In the genomic region with DNA sequence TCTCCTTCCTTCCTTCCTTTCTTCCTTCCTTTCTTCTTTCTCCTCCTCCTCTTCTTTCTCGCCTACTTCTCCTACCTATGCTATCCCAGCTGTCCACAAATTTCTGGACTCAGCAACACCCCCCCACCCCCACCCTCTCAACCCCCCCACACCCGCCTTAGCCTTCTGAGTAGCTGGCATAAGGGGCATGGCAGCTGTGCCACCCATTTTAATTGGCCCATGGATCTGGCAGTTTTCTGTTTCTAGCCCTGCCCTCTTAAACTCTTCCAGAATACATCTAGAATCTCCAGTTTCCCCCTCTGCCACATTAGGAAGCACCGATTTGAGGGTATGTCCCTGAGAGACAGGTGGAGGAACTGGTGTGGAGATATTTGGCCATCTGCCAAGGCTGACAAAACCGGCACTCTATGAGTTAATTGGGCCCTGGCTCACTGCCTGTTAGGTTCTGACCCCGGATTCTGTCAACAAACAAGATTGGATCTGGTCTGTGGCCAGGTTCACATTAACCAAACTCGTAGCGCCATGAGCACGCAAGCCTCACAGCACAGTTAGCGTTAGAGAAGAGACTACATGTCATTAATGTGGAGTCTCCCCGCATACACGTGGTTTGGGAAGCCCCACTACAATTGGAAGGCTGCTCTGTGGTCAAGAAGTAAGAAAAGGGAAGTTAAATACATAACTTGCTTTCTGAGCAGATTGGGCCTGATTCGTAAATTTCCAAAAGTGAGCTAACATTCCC, we compare ENCODE assay signal across 7 mouse cellular contexts. TPM values are rescaled to one million over a fixed set of nuclear protein-coding genes. Genes with fewer than 3 reads are reported as not detected.
A peak's percentile ranks its signal among the peaks of the same experiment; 100 is the strongest.
DNase-seq lines count a peak whose midpoint lies in the region; ATAC-seq and TF ChIP-seq lines count a peak whose summit lies in the region.

No protein-coding gene starts in this region.

- no peak for TF ChIP-seq CTCF in MEL (IDR thresholded peaks at IDR 0.05 in 2 of 3, conservative IDR thresholded peaks at IDR 0.05 in 1 of 3; ENCODE audit: control insufficient read depth in 1 of 3, insufficient read depth in 1 of 3, low read depth in 2 of 3, low read length in 3 of 3, poor library complexity in 1 of 3, severe bottlenecking in 1 of 3)

- peak; percentile 100 for ATAC-seq in granulocyte monocyte progenitor cell, adult 5-6 weeks (replicated peaks; ENCODE audit: poor library complexity, severe bottlenecking)

- H3K36me3 ChIP-seq in MEL (ENCODE audit: control insufficient read depth in 1 of 2, insufficient read depth in 2 of 2, low read length in 2 of 2): no peaks in the 10 kb centered on the region; a peak in 2 of 4 replicates
- no peaks in the 10 kb centered on the region for H3K36me3 ChIP-seq in splenic B cell, adult 2 months (ENCODE audit: control insufficient read depth, insufficient read depth, low read length, poor library complexity, severe bottlenecking)

- no peak for TF ChIP-seq POLR2A in MEL (IDR thresholded peaks at IDR 0.05; ENCODE audit: control insufficient read depth in 1 of 2, insufficient read depth in 1 of 2, low read depth in 1 of 2, low read length in 2 of 2, poor library complexity in 1 of 2)

- H3K79me2 ChIP-seq in MEL (ENCODE audit: control insufficient read depth, insufficient read depth, low read length, poor library complexity): no peaks in the 10 kb centered on the region

- no peak for TF ChIP-seq EP300 in MEL (IDR thresholded peaks at IDR 0.05; ENCODE audit: low read depth in 1 of 2, low read length in 2 of 2)

- H3K9me3 ChIP-seq in MEL (replicated peaks; ENCODE audit: insufficient read depth, low read length): no peaks in the 10 kb centered on the region

- peak overlapping the region; percentile 5; the same call in 1 of the 2 replicates for H3K9ac ChIP-seq in MEL (ENCODE audit: control insufficient read depth, low read depth, low read length, poor library complexity, severe bottlenecking)

- DNase-seq in 416B (ENCODE audit: low read depth) (peak; percentile 84), MEL (ENCODE audit: low read depth, low spot score) (peak; percentile 83)
- peak; percentile 81 for DNase-seq in kidney, adult 9 months
- DNase-seq in lung, postnatal 25 days (ENCODE audit: low spot score): peak; percentile 34
- peak; percentile 77 for DNase-seq in splenic B cell, adult 2 months (ENCODE audit: low read depth, low spot score)
- DNase-seq in right cerebral cortex, postnatal 25 days: no peak

- peak overlapping the region; percentile 2 to 37; a peak in 3 of 4 replicates for H3K4me3 ChIP-seq in MEL (ENCODE audit: control insufficient read depth in 1 of 2, insufficient read depth in 1 of 2, low read depth in 2 of 2, low read length in 2 of 2)

- H3K27me3 ChIP-seq in MEL (ENCODE audit: control insufficient read depth in 1 of 2, insufficient read depth in 2 of 2, low read length in 2 of 2): peaks cover 0 to 2% of the 10 kb centered on the region in 2 experiments; a peak in 2 of 4 replicates
- no peaks in the 10 kb centered on the region for H3K27me3 ChIP-seq in splenic B cell, adult 2 months (ENCODE audit: control insufficient read depth, insufficient read depth, low read length, poor library complexity, severe bottlenecking)

- H3K27ac ChIP-seq in MEL (ENCODE audit: control insufficient read depth, low read depth, low read length): no peak overlapping the region

- peaks cover 0 to 4% of the 10 kb centered on the region in 2 experiments; a peak in 1 of 4 replicates for H3K4me1 ChIP-seq in MEL (ENCODE audit: control insufficient read depth in 1 of 2, insufficient read depth in 2 of 2, low read length in 2 of 2)

- TF ChIP-seq RAD21 in MEL (IDR thresholded peaks at IDR 0.05; ENCODE audit: low read depth, low read length): no peak

TF ChIP-seq in MEL, 35 proteins besides CTCF, POLR2A, EP300 and RAD21:
- TF ChIP-seq USF2 (IDR thresholded peaks at IDR 0.05; ENCODE audit: borderline replicate concordance in 1 of 2, insufficient read depth in 1 of 2, low read depth in 1 of 2, low read length in 2 of 2) (no peak), POLR2AphosphoS5 (IDR thresholded peaks at IDR 0.05; ENCODE audit: borderline replicate concordance, low read depth, low read length) (no peak), TCF12 (IDR thresholded peaks at IDR 0.05; ENCODE audit: low read depth, low read length) (no peak), ETS1 (IDR thresholded peaks at IDR 0.05; ENCODE audit: low read depth, low read length) (no peak; the same call in 1 of the 2 replicates), NRF1 (IDR thresholded peaks at IDR 0.05; ENCODE audit: insufficient read depth, low read depth, low read length, poor library complexity, severe bottlenecking) (no peak), NELFE (IDR thresholded peaks at IDR 0.05; ENCODE audit: low read depth, low read length) (no peak), UBTF (IDR thresholded peaks at IDR 0.05; ENCODE audit: borderline replicate concordance, insufficient read depth, low read depth, low read length) (no peak), MAZ (IDR thresholded peaks at IDR 0.05; ENCODE audit: low read depth, low read length) (no peak), GABPA (IDR thresholded peaks at IDR 0.05; ENCODE audit: low read depth, low read length) (no peak), JUND (IDR thresholded peaks at IDR 0.05; ENCODE audit: low read depth, low read length) (no peak), TAL1 (IDR thresholded peaks at IDR 0.05; ENCODE audit: low read length) (no peak), MAX (IDR thresholded peaks at IDR 0.05; ENCODE audit: low read length) (peak; percentile 89), ZMIZ1 (IDR thresholded peaks at IDR 0.05; ENCODE audit: low read depth, low read length) (no peak), ZKSCAN1 (IDR thresholded peaks at IDR 0.05; ENCODE audit: low read depth, low read length) (no peak), BHLHE40 (IDR thresholded peaks at IDR 0.05; ENCODE audit: borderline replicate concordance, low read depth, low read length) (no peak), MXI1 (IDR thresholded peaks at IDR 0.05; ENCODE audit: low read depth, low read length) (peak; percentile 93), ZNF384 (IDR thresholded peaks at IDR 0.05; ENCODE audit: low read depth, low read length) (no peak), HCFC1 (IDR thresholded peaks at IDR 0.05; ENCODE audit: low read depth, low read length) (no peak), USF1 (IDR thresholded peaks at IDR 0.05; ENCODE audit: low read depth, low read length) (peak; percentile 55), POLR2AphosphoS2 (IDR thresholded peaks at IDR 0.05; ENCODE audit: low read length) (no peak), GATA1 (IDR thresholded peaks at IDR 0.05; ENCODE audit: low read depth, low read length) (no peak), SIN3A (IDR thresholded peaks at IDR 0.05; ENCODE audit: low read length) (peak; percentile 51; the same call in 1 of the 2 replicates), MYC (IDR thresholded peaks at IDR 0.05; ENCODE audit: low read depth, low read length) (peak; percentile 92), KAT2A (conservative IDR thresholded peaks at IDR 0.05; ENCODE audit: low read depth, low read length) (no peak), CHD2 (IDR thresholded peaks at IDR 0.05; ENCODE audit: low read length) (no peak), CHD1 (IDR thresholded peaks at IDR 0.05; ENCODE audit: low read depth, low read length) (no peak), TBP (IDR thresholded peaks at IDR 0.05; ENCODE audit: low read depth, low read length) (no peak), E2F4 (IDR thresholded peaks at IDR 0.05; ENCODE audit: borderline replicate concordance, low read depth, low read length) (no peak), MYB (IDR thresholded peaks at IDR 0.05; ENCODE audit: low read depth, low read length) (no peak), MAFK (IDR thresholded peaks at IDR 0.05; ENCODE audit: borderline replicate concordance, low read depth, low read length) (no peak), SMC3 (IDR thresholded peaks at IDR 0.05; ENCODE audit: low read depth, low read length) (no peak), MEF2A (IDR thresholded peaks at IDR 0.05; ENCODE audit: extremely low read depth, insufficient replicate concordance, low read depth, low read length, poor library complexity, severe bottlenecking) (no peak), ZC3H11A (IDR thresholded peaks at IDR 0.05; ENCODE audit: low read depth, low read length) (no peak), ELF1 (IDR thresholded peaks at IDR 0.05; ENCODE audit: low read depth, low read length) (no peak), RCOR1 (IDR thresholded peaks at IDR 0.05; ENCODE audit: low read depth, low read length) (no peak)

RNA-seq across cellular contexts. Expression of a gene that starts 11.2 kb away (rescaled TPM):
- 7.4 and 7.5 TPM in 2 replicates for total RNA-seq in MEL (2012; rRNA removed)
- 1 to 10 TPM in 1 of 2 experiments, not detected in 1; 8.6 TPM for polyA plus RNA-seq in MEL (2012; ENCODE audit: insufficient read depth in 1 of 2, insufficient read length in 2 of 2, low read depth in 1 of 2, low replicate concordance in 2 of 2, missing spikeins in 1 of 2)
- total RNA-seq in granulocyte monocyte progenitor cell, adult 5-6 weeks (2014; fragmentation: Nextera tagmentation): 5.0 and 7.4 TPM in 2 replicates
- 9.2 and 10.5 TPM in 2 replicates for total RNA-seq in granulocyte monocyte progenitor cell, adult 5-6 weeks (2017)
